Mouse (Mus musculus): ENCODE measurements at regions not wholly inside any gene's neighbourhood (a gene's known extent, or its start where the extent isn't known, plus 50 kb on each side); places are given as distances from the start of the nearest gene placed in this dataset.
A peak's percentile ranks its signal among the peaks of the same experiment; 100 is the strongest.

- no peak for DNase-seq
Measured at GRCm38 (mm10) chr12:110188136-110188631, 90.7 kb upstream of the Dio3 start.

- no peak for DNase-seq
Measured at GRCm38 (mm10) chr12:110188641-110189328, 90.1 kb upstream of the Dio3 start.

- no peak for DNase-seq
Measured at GRCm38 (mm10) chr12:110189329-110189642, 89.6 kb upstream of the Dio3 start.

- DNase-seq, result no peak
Measured at GRCm38 (mm10) chr12:110192186-110192585, 86.7 kb upstream of the Dio3 start.

GRCm38 (mm10) chr12:110197366-110197765 lies 81.5 kb upstream of the Dio3 start:
- no peak for DNase-seq

GRCm38 (mm10) chr12:110200471-110200870 lies 78.4 kb upstream of the Dio3 start:
- DNase-seq, result no peak

- DNase-seq, result no peak
Measured at GRCm38 (mm10) chr12:110200887-110201286, 78.0 kb upstream of the Dio3 start.

GRCm38 (mm10) chr12:110203271-110204014 lies 75.4 kb upstream of the Dio3 start:
- no peak for DNase-seq

- DNase-seq, result no peak
Measured at GRCm38 (mm10) chr12:110204246-110204989, 74.5 kb upstream of the Dio3 start.

GRCm38 (mm10) chr12:110206271-110206670 lies 72.6 kb upstream of the Dio3 start:
- no peak for DNase-seq

GRCm38 (mm10) chr12:110206812-110207211 lies 72.1 kb upstream of the Dio3 start:
- DNase-seq, result no peak

GRCm38 (mm10) chr12:110207246-110207852 lies 71.5 kb upstream of the Dio3 start:
- DNase-seq, result no peak

- DNase-seq, result no peak
Measured at GRCm38 (mm10) chr12:110212716-110213115, 66.2 kb upstream of the Dio3 start.

- no peak for DNase-seq
Measured at GRCm38 (mm10) chr12:110214833-110215232, 64.0 kb upstream of the Dio3 start.

- DNase-seq, result no peak
Measured at GRCm38 (mm10) chr12:110215311-110215710, 63.6 kb upstream of the Dio3 start.

- no peak for DNase-seq
Measured at GRCm38 (mm10) chr12:110219750-110220149, 59.1 kb upstream of the Dio3 start.

GRCm38 (mm10) chr12:110220516-110220915 lies 58.4 kb upstream of the Dio3 start:
- DNase-seq, result no peak

- no peak for DNase-seq
Measured at GRCm38 (mm10) chr12:110221184-110221583, 57.7 kb upstream of the Dio3 start.

GRCm38 (mm10) chr12:110221679-110222078 lies 57.2 kb upstream of the Dio3 start:
- DNase-seq, result no peak

- no peak for DNase-seq
Measured at GRCm38 (mm10) chr12:110224250-110224649, 54.6 kb upstream of the Dio3 start.

- peak; percentile 34 for DNase-seq
Measured at GRCm38 (mm10) chr12:110228011-110228411, 50.9 kb upstream of the Dio3 start.

Data from right cerebral cortex, postnatal 14 days (tissue).